Mouse (Mus musculus): ENCODE data around the gene Brca2. TPM values are rescaled to one million over a fixed set of nuclear protein-coding genes. Genes with fewer than 3 reads are reported as not detected.
"Not testable (repeated sequence)": the region's sequence is repeated elsewhere in the genome, so short reads cannot be mapped to it uniquely, and the experiment has no call there.

Brca2 gene
- polyA plus RNA-seq (2015; fragmentation: Nextera tagmentation; extraction: Ambion mirVana) = 25.4 and 30.7 TPM in 2 replicates

- peaks cover 4% of the 10 kb centered on the region; the same call in 1 of the 2 replicates for H3K36me3 ChIP-seq
- peak within 1 kb of the TSS; percentile 75 for H3K27ac ChIP-seq
- peak; percentile 94 for ATAC-seq (ENCODE audit: low FRiP score, low read depth)
- H3K4me1 ChIP-seq = peaks cover 12% of the 10 kb centered on the region
- peak within 1 kb of the TSS; percentile 77 for H3K4me3 ChIP-seq
- H3K9me3 ChIP-seq = no peaks in the 10 kb centered on the region
- peak within 1 kb of the TSS; percentile 93 for H3K9ac ChIP-seq
- 5% methylated on average over 63 of the region's 63 CpGs for WGBS
- no peaks in the 10 kb centered on the region for H3K27me3 ChIP-seq
- H3K4me2 ChIP-seq (replicated peaks) = peak within 1 kb of the TSS; percentile 69
Measured at GRCm38 (mm10) chr5:150521937-150522866, at the start of gene Brca2. Gene Brca2 (plus strand): TSS chr5:150522630.

GRCm38 (mm10) chr5:150477364-150477763, 45.1 kb upstream of the Brca2 start:
- Histone ChIP-seq H3K27ac (no peak overlapping the region), H3K27me3 (no peaks in the 10 kb centered on the region), H3K9ac (no peak overlapping the region), H3K4me2 (replicated peaks) (no peak overlapping the region), H3K36me3 (peaks cover 9% of the 10 kb centered on the region; the same call in 1 of the 2 replicates), H3K4me1 (no peaks in the 10 kb centered on the region), H3K4me3 (no peak overlapping the region), H3K9me3 (no peaks in the 10 kb centered on the region)
- no peak for ATAC-seq (ENCODE audit: low FRiP score, low read depth)
- WGBS = 65% methylated on average over 4 of the region's 4 CpGs

- no peaks in the 10 kb centered on the region for H3K4me1 ChIP-seq
- no peak overlapping the region for H3K9ac ChIP-seq
- H3K36me3 ChIP-seq = peaks cover 2% of the 10 kb centered on the region; the same call in 1 of the 2 replicates
- no peaks in the 10 kb centered on the region for H3K27me3 ChIP-seq
- H3K9me3 ChIP-seq = no peaks in the 10 kb centered on the region
- WGBS = 50% methylated on average over 4 of the region's 4 CpGs
- H3K4me3 ChIP-seq = no peak overlapping the region
- no peak overlapping the region for H3K27ac ChIP-seq
- ATAC-seq (ENCODE audit: low FRiP score, low read depth) = no peak
- no peak overlapping the region for H3K4me2 ChIP-seq (replicated peaks)
Measured at GRCm38 (mm10) chr5:150478612-150479011, 43.8 kb upstream of the Brca2 start.

GRCm38 (mm10) chr5:150485198-150485597, 37.2 kb upstream of the Brca2 start:
- no peak overlapping the region for H3K9ac ChIP-seq
- no peak overlapping the region for H3K27ac ChIP-seq
- H3K4me1 ChIP-seq = 0 out of 2 replicates have a peak, but pooled peaks cover 3% of the 10 kb centered on the region
- 29% methylated on average over 3 of the region's 3 CpGs for WGBS
- no peaks in the 10 kb centered on the region for H3K9me3 ChIP-seq
- H3K27me3 ChIP-seq = no peaks in the 10 kb centered on the region
- ATAC-seq (ENCODE audit: low FRiP score, low read depth) = no peak
- no peak overlapping the region; the same call in 1 of the 2 replicates for H3K4me2 ChIP-seq (replicated peaks)
- H3K36me3 ChIP-seq = peaks cover 2% of the 10 kb centered on the region; the same call in 1 of the 2 replicates
- H3K4me3 ChIP-seq = no peak overlapping the region

GRCm38 (mm10) chr5:150490285-150490684, 32.1 kb upstream of the Brca2 start:
- no peak for ATAC-seq (ENCODE audit: low FRiP score, low read depth)
- WGBS = 66% methylated on average over 3 of the region's 3 CpGs

GRCm38 (mm10) chr5:150490821-150491220, 31.6 kb upstream of the Brca2 start:
- Histone ChIP-seq H3K9me3 (no peaks in the 10 kb centered on the region), H3K27ac (no peak overlapping the region), H3K4me3 (no peak overlapping the region), H3K9ac (no peak overlapping the region), H3K27me3 (no peaks in the 10 kb centered on the region), H3K4me1 (peaks cover 8% of the 10 kb centered on the region; the same call in 1 of the 2 replicates), H3K4me2 (replicated peaks) (peak overlapping the region; percentile 1), H3K36me3 (0 out of 2 replicates have a peak, but pooled peaks cover 3% of the 10 kb centered on the region)
- 39% methylated on average over 8 of the region's 8 CpGs for WGBS
- ATAC-seq (ENCODE audit: low FRiP score, low read depth) = peak; percentile 76

More at GRCm38 (mm10) chr5:150490285-150490684, 32.1 kb upstream of the Brca2 start:
- H3K9me3 ChIP-seq = no peaks in the 10 kb centered on the region
- H3K27ac ChIP-seq = no peak overlapping the region
- no peaks in the 10 kb centered on the region for H3K36me3 ChIP-seq
- no peaks in the 10 kb centered on the region for H3K27me3 ChIP-seq
- H3K4me1 ChIP-seq = peaks cover 8% of the 10 kb centered on the region; the same call in 1 of the 2 replicates
- H3K4me3 ChIP-seq = no peak overlapping the region
- no peak overlapping the region for H3K4me2 ChIP-seq (replicated peaks)
- H3K9ac ChIP-seq = no peak overlapping the region

GRCm38 (mm10) chr5:150491573-150492173, 30.8 kb upstream of the Brca2 start:
- H3K27me3 ChIP-seq; H3K9me3 ChIP-seq; H3K4me1 ChIP-seq; H3K4me2 ChIP-seq (replicated peaks); H3K27ac ChIP-seq; H3K9ac ChIP-seq; H3K4me3 ChIP-seq; H3K36me3 ChIP-seq; ATAC-seq (ENCODE audit: low FRiP score, low read depth): not testable (repeated sequence)
- WGBS = 86% methylated on average over 4 of the region's 4 CpGs

GRCm38 (mm10) chr5:150495792-150496191, 26.6 kb upstream of the Brca2 start:
- Histone ChIP-seq H3K4me3 (no peak overlapping the region), H3K4me2 (replicated peaks) (no peak overlapping the region), H3K27ac (no peak overlapping the region), H3K27me3 (no peaks in the 10 kb centered on the region), H3K9ac (no peak overlapping the region), H3K9me3 (no peaks in the 10 kb centered on the region), H3K36me3 (0 out of 2 replicates have a peak, but pooled peaks cover 3% of the 10 kb centered on the region), H3K4me1 (0 out of 2 replicates have a peak, but pooled peaks cover 2% of the 10 kb centered on the region)
- no peak for ATAC-seq (ENCODE audit: low FRiP score, low read depth)
- WGBS = 46% methylated on average over 6 of the region's 6 CpGs

GRCm38 (mm10) chr5:150510451-150511225, 11.8 kb upstream of the Brca2 start:
- H3K9me3 ChIP-seq = no peaks in the 10 kb centered on the region
- no peak overlapping the region for H3K9ac ChIP-seq
- no peak for ATAC-seq (ENCODE audit: low FRiP score, low read depth)
- no peaks in the 10 kb centered on the region for H3K36me3 ChIP-seq
- H3K27ac ChIP-seq = no peak overlapping the region
- no peaks in the 10 kb centered on the region for H3K27me3 ChIP-seq
- no peaks in the 10 kb centered on the region for H3K4me1 ChIP-seq
- 89% methylated on average over 6 of the region's 6 CpGs for whole genome bisulfite sequencing
- no peak overlapping the region for H3K4me3 ChIP-seq
- no peak overlapping the region for H3K4me2 ChIP-seq (replicated peaks)

- no peak overlapping the region for H3K4me3 ChIP-seq
- WGBS = 73% methylated on average over 4 of the region's 4 CpGs
- ATAC-seq (ENCODE audit: low FRiP score, low read depth) = no peak
- no peak overlapping the region for H3K27ac ChIP-seq
- no peak overlapping the region for H3K9ac ChIP-seq
- H3K4me2 ChIP-seq (replicated peaks) = no peak overlapping the region
- H3K36me3 ChIP-seq = no peaks in the 10 kb centered on the region
- H3K9me3 ChIP-seq = no peaks in the 10 kb centered on the region
- H3K27me3 ChIP-seq = no peaks in the 10 kb centered on the region
- no peaks in the 10 kb centered on the region for H3K4me1 ChIP-seq
Measured at GRCm38 (mm10) chr5:150513264-150513663, 9.2 kb upstream of the Brca2 start.

- WGBS = 82% methylated on average over 1 of the region's 1 CpGs
- Histone ChIP-seq H3K27me3 (no peaks in the 10 kb centered on the region), H3K9ac (no peak overlapping the region), H3K4me2 (replicated peaks) (no peak overlapping the region), H3K27ac (no peak overlapping the region), H3K36me3 (no peaks in the 10 kb centered on the region), H3K4me3 (no peak overlapping the region), H3K9me3 (no peaks in the 10 kb centered on the region), H3K4me1 (no peaks in the 10 kb centered on the region)
- no peak for ATAC-seq (ENCODE audit: low FRiP score, low read depth)
Measured at GRCm38 (mm10) chr5:150514027-150514426, 8.4 kb upstream of the Brca2 start.

Data from limb, embryonic 13.5 days (tissue).